Mouse (Mus musculus) urinary bladder, postnatal 14 days (tissue): Measurements from ENCODE around the gene S1pr1.

Experiments used
- DNase-seq: peaks from one replicate; pipeline ENCODE4 v3.0.0; 2021; ENCODE audit warnings: low spot score

S1pr1 gene

DNA sequence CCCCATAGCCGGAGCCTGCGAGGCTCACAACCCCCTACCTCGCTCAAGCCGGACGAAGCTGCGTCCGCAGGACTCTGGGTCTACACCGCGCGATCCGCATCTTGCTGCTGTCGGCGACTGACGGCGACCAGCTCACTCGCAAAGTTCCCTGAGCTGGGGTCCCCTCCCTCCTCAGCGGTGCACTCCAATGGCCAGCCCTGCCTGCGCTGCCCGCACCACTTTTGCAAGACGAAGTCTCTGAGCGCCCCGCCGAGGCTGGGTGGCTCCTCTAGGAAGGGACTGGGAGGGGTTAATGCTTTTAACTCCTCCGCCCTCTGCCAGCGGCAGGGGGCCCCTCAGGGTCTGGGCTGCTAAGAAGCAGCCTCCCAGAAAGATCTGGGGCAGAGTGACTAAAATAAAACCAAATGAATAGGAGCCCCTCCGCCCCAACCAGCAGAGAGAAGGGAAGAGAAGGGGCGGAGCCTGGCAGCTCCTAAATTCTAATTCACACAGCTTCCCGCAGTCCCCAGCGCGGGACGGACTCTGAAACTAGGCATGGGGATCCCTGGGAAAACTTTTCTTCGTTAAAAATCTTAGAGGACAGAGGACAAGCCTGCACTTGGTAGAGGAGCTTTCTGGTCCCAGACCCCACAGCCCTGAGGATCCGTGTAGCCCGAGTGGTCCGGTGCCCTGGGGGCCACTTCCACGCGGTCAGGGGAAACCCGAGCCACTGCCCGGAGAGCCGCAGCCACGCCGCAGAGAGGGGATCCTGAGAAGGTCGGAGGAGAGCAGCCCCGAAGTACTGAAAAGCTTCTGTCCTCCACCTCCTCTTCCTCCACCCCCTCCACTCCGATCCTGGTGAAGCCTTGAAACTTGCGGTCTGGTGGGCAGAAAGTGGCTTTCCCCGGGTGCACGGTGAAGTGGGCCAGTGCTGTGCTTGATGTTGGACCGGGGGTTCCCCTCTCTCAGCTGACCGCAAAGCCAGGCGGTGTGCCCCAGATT is at the start of gene S1pr1:
TSS of gene S1pr1 (minus strand) at position 402 of the 981 bp plus-strand sequence.
- peak; percentile 38 for DNase-seq

DNA sequence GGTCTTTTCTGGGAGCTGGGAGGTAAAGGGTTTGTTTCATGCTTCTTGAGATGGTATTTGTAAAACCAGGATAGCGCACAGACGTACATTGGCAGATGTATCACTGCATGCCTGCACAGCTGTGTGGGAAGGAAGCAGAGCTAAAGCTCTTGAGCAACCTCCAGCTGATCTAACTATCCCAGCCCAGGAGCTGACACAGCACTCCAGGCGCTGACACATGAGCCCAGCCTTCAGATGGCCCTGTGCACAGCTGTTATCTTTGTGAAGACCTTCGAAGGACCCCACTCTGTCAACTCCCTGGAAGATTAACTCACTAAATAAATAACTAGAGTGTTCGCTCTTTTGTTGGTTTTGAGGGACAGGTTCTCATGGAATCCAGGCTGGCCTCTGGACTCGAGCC is 48.4 kb upstream of the S1pr1 start:
- peak; percentile 5 for DNase-seq

DNA sequence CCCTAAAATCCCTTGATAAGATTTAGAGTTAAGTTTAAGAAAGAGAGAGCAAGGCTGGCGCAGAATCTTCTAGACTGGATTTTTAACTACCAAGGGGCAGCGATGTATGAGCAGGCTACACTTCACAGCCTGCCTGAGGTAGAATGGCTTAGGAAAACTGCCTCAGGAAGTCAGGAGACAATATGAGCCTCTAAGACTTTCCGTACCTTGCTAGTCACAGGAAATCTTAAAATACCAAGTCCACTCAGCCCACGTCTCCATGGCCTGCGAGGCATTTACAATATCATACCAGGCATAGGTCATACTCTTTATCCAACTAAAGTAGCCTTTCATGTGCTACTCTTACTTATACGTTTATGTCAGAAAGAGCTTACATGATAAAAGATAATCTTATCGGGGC is 48.0 kb upstream of the S1pr1 start:
- no peak for DNase-seq

DNA sequence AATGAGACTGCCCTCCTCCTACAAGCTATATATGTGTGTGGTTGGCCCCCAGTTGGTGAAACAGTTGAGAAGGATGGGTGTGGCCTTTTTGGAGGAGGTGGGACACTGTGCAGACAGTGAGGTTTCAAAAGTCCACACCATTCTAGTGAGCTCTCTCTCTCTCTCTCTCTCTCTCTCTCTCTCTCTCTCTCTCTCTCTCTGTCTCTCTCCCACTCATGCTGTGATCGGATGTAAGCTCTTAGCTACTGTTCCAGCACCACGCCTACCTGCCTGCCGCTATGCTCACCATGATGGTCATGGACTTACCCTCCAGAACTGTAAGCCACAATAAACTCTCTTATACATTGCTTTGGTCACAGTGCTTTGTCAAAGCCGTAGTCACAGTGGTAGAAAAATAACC is 44.8 kb upstream of the S1pr1 start:
- no peak for DNase-seq

DNA sequence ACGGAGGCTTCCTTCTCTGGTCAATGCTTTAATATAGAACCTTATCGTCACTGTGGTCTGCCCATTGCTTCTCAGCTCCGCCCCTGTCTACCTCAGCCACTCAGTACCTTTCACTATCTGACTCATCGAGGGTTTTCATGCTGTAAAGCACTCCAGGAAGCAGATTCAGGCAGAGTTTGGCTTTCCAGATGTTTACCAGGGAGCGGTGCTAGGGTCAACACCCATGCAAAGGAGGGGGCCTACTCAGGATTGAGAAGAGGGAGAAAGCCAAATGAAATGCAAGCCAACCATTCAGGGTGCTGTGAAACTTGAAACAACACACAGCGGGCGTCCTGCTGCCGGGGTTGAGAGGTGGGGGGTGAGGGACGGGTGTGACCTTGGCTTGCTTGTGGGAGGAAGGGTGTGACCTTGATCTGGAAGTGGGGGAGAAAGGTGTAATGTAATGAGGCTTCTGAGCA is 43.6 kb upstream of the S1pr1 start:
- DNase-seq, result no peak

DNA sequence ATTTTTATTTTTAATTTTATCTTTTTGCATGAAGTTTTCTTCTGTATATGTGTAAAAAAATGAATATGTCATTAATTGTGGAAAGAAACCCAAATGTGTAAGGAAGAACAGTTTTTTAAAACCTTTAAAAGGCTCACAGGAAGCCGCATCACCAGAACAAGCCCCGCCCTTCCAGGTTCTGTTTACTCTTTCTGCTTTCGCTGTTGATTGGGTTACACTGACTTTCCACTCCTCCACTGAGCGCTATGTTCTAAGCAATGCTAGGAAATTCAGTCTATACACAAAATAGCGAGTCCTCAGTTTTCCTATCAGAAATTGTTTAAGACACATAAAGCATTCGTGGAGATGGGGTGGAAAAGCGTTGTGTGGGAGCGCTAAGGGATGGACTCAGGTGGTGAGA is 39.6 kb upstream of the S1pr1 start:
- DNase-seq, result no peak

DNA sequence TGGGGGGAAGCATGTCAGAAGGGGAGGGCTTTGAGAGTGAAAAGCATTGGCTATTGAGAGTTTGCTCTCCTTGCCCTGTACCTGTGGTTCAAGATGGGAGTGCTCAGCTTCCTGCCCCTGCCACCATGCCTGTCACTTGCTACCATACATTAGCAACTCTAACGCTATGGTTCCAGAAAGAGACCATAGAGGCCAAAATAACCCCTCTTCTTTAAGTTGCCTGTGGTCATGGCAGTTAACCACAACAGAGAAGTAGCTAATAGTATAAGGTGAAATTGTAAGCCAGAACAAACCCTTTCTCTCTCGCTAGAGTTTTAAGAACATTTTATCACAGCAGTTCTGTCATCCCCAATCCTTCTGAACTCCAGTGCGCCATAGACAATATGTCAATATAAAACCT is 35.5 kb upstream of the S1pr1 start:
- no peak for DNase-seq

DNA sequence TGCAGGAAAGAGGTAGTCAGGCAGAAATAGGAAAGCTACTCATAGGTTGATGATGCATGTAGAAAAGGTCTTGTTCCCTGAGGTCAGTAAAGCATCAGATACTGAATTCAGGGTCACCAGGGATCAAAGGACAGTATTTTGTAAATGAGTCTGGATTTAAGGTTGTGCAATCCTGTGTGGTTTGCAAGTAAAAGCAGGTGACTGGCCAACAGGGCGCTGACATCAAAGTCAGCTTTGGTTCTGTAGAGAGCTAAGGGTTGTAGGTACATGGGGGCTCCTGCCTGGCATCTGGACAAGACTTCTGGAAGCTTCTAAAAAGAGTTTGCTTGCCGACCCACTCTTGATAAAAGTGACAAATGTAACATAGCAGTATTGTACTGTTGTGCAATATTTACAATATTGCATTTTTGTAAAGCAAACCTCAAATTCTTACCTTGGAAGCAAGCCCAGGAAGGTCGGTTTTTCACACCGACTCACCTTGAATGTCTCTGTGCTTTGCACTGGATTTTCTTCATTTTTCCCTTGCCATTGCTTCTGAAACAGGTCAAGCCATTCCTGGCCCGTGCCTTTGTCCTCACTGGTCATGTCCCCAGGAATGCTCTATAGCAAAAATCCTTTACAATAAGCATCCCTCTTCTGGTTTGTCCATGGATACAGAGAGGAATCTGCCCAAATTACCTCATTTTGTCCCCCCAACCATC is 33.6 kb upstream of the S1pr1 start:
- DNase-seq, result no peak

DNA sequence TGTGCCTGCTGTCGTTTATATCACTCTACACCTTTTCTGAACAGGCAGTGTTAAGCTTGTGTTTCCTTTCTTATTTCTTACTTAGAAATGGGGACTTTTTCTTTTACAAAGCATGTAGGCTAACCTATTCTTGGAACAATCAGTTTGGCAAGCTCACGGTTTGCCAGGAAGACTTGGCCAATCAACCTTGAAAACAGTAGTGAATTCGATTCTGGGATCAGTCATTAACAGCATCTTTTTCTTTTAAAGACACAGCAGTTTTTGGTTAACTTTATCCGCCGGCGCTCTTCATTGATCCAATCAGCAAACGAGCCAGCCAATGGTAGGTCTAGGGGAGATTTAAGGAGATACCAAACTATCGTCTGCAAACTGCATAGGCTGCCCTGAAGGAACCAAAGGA is 31.6 kb upstream of the S1pr1 start:
- DNase-seq, result no peak

DNA sequence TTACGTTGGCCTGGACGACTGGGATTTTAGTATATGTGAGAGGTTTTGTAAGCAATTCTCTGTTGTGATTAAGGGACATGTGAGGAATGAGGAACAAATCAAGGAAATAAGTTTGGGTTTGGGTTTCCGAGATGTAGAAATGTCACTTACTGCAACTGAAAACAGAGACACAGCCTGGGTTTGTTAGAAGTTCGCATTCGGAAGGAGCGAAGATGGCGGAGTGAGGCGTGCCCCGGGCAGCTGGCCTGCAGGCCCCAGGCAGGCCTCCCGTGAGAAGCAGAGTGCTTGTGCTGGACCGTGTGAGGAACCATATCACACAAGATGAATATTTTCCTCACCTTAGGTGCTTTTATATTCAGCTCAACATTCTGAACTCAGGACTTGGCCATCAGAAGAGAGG is 30.2 kb upstream of the S1pr1 start:
- no peak for DNase-seq

DNA sequence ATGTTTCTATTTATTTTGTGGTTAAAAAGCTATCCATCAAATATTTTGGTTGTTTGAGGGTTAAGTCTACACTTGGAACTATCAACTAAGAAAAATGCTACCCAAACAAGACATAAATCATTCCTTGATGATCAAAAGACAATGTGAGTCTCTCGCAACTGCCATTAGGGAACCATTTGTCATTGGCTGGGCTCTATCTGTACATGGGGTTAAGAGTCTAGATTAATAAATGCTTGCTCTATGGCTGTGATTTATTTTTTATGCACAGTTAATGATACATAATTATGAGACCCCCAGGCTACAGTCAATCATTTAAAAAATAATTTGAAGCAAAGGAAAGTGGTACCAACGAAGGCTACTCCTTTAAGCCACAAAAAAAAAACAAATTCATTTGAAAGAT is 23.7 kb upstream of the S1pr1 start:
- DNase-seq, result no peak

DNA sequence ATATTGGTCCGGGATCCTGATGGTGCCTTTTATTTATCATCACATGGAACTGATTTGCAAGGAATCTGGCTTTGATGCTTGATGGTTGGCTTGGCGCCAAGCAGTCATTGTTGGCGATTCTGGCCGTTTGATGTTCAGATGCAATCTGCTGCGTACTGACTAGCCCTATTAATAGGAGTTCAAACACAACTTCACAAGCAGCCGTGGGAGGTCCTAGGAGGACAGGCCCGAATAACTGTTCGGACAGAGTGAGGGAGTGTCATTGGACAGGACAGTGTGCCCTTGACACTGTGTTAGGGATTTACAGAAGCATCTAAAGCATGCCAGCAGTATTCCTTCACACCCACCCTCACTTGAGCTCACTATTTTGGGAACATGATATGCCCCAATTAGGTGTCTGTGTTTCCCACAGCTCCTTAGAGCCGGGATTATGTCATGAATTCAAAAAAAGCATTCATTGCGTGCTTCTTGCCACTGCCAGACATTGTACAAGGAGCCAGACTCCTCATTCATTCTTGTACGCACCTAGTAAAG is 23.0 kb upstream of the S1pr1 start:
- DNase-seq, result no peak

DNA sequence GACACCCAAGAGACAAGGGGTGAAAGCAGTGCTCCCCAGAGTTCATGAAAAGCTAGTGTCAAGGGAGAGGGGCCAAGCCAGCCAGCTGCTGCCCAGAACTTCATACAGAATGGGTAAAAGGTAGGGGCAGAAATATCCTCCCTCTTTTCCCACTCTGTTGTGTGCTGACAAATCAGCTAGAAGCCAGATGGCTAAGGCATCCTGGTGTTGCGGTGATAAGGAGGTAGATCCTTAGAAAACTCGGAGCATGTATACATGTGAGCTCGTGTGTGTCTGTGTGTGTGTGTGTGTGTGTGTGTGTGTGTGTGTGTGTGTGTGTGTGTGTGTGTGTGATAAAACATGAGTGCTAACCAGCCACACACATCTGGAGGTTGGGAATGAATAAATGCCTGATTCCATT is 20.7 kb upstream of the S1pr1 start:
- no peak for DNase-seq

DNA sequence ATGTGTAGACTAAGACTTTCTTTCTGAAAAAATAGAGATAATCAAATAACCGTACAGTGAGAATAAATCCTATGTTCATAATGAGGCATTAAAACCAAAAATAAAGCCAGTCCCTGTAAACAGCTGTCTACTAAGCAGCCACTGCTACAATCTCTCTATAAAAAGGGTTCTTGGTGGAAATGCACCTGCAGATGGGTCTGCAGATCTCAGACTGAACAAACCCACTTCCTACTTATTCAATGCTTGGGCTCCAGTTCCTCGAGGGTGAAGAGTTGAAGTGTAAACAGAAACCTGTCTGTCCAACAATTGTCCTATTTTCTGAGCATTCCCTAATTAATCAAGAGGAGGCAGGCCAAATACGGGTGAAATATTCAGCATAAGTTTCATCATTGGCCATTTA is 20.0 kb upstream of the S1pr1 start:
- DNase-seq, result no peak

DNA sequence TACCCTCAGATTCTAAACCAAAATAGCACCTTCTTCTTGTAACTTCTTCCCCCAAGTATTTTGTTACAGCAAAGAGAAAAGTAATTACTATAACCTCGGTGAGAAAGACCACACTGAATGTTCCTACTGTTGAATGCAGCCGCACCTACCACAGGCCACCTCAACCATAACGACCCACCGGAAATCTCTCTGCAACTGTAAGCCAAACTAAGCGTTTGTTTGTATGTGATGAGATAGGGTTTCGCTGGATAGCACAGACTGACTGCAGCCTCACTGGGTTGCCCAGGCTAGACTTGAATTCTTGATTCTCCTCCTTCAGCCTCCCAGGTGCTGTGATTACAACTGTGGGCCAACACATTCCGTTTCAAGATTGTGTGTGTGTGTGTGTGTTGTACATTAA is 15.5 kb upstream of the S1pr1 start:
- no peak for DNase-seq

DNA sequence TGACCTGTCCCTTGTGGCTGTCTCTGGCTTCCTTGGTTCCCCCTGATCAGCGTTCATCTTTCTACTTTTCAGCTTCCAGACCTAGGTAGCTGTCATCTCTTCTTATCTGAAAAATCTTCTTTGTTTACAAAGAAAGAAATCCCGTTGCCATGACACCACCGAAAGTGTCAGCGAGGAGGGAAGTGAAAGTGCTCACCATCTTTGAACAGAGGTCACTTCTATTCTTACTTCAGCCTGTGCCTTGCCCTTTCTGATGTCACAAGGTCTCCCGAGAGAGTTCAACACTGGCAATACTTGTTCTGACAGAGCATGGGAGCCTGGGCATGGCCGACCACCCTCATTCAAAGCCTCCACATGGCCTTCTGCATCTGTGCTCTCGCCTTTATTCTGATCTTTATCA is 14.3 kb upstream of the S1pr1 start:
- no peak for DNase-seq

DNA sequence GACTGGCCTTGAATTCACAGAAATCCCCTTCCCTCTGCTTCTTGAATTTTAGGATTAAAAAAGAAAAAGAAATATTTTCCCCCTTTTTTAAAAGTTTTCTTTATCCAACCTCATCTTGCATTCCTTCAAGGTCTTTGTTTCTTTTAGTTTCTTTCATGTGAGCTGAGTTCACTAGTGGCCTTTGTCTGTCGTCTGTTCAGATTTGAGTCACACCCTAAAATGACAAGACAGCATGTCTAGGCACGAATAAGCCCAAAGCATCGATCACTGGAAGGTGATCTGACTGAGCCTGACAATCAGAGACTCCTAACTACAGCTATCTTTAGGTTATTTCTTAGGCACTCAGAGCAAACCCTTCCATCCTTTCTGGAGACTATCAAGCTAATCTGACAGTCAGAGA is 13.3 kb upstream of the S1pr1 start:
- no peak for DNase-seq

DNA sequence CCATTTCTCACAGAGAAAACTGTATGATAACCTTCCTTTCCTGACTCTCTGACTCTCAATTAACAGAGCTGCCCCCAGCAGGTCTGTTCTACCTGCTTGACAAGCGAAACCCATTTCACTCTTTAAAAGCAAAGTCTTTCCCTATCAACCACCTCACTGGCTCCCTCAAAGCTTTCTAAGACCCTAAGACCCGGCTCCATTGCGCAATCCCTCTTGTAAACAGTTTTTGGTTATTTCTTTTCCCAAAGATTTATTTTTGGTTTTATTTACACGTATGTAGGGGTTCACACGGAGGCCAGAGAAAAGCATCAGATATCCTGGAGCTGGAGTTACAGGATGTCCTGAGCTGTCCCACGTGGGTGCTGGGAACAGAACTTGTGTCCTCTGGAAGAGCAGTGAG is 4.0 kb upstream of the S1pr1 start:
- DNase-seq, result no peak

DNA sequence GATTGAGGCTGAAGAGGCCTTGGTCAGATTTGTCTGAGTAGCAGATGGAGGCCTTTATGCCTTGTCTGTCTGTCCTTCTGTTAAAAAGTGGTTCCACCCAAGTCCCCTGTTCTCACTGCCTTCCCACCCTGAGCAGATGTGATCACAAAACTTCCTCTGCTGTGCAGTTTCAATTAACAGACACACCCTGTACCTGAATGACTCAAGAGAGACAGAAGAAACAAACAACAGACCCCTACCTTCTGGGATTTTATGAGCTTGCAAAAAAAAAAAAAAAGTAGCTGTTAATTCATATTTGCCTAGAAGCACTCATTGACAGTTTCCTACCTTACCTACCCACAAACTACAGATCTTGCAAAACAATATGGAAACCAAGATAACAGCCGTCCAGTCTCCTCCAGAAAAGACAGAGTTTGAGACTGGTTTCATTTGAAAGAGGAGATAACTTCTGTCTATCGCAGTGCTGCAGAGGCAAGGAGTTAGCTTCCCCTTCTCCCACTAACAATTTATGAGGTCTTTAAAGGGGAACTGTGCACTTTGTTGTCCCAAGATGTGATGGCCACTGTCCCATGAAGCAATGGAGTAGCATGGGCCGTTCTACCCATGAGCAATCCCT is 1.1 kb upstream of the S1pr1 start:
- no peak for DNase-seq

DNA sequence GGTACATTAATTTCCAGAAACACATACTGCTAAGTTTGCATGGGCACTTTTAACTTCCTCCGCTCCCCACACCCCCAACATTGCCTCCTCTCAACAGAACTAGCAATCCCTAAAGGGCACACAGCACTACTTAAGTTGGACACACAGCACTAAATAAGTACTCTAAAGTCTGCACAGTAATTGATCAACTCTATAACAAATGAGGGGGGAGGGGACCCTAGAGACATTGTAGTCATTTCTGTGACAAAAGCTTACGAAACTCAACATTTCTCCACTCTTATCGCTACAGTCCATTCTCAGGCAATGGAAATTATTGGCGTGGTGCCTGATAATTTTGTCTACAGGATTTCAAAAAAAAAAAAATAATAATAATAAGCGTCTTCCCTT is 830 bp downstream of the S1pr1 start:
- DNase-seq, result no peak

DNA sequence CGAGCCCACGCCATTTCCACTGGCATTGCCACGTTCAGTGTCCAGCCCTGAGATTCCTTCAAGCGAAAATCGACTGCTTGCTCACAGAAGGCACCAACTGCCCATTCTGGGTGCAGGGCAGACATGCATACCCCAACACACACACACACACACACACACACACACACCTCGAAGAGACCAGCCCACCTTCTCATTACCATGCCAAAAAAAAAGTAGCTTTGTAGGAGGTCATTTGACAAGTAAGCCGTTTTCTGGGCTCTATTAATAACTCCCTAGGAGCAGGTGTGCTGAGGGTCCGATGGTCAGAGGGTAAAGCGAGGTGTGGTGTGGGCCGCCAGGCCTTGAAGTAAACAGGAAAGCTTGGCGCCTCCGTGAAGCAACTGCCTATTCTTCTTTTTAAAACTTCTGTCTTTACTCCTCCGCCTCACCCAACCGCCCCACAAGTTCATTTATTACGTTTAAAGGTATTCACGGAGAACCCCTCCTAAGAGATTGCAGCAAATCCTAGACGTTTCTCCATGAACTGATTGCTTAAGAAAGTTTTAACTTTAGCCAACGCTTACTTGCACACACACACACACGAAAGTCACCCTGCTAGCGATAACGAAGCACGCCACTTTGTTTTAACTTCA is 1.3 kb downstream of the S1pr1 start:
- no peak for DNase-seq

DNA sequence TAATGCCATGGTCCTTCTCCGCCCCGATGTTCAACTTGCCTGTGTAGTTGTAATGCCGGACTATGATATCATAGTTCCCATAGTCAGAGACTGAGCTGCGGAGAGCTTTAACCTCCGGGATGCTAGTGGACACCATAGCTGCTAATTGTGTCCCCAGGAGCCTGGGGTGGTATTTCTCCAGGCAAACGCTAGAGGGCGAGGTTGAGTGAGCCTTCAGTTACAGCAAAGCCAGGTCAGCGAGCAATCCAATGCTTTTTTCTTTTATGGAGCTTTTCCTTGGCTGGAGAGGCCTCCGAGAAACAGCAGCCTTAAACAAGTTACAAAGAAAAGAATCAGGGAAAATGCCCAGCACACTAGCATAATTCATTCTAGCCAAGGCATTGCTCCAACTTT is 2.1 kb downstream of the S1pr1 start:
- DNase-seq, result peak; percentile 74
